Mouse (Mus musculus) testis, adult 2 months (tissue): Measurements from ENCODE around the gene Ttc21a. TPM values are rescaled to one million over a fixed set of nuclear protein-coding genes. Genes with fewer than 3 reads are reported as not detected.

Experiments used
- H3K27ac ChIP-seq: fragments of 200-500 bp; 2 replicates; pipeline ENCODE4 v1.5.1; 2012; ENCODE audit warnings: low read depth, low read length; ENCODE audit not compliant: control insufficient read depth, insufficient read depth
- H3K27me3 ChIP-seq: fragments of 200-500 bp; 2 replicates; pipeline ENCODE4 v1.6.1; 2012; ENCODE audit warnings: mild to moderate bottlenecking, low read length, moderate library complexity; ENCODE audit not compliant: control insufficient read depth, insufficient read depth
- H3K36me3 ChIP-seq: fragments of 200-500 bp; 2 replicates; pipeline ENCODE4 v1.6.1; 2012; ENCODE audit warnings: mild to moderate bottlenecking, low read length; ENCODE audit not compliant: control insufficient read depth, insufficient read depth
- H3K4me1 ChIP-seq: fragments of 200-500 bp; 2 replicates; pipeline ENCODE4 v1.6.1; 2012; ENCODE audit warnings: low read length; ENCODE audit not compliant: control insufficient read depth, insufficient read depth
- H3K4me3 ChIP-seq: fragments of 200-500 bp; 2 replicates; pipeline ENCODE4 v1.5.1; 2012; ENCODE audit warnings: low read depth, mild to moderate bottlenecking, low read length, moderate library complexity, mixed read lengths; ENCODE audit not compliant: control insufficient read depth
- CTCF ChIP-seq: fragments of 200-500 bp; IDR thresholded peaks from 2 replicates; pipeline ENCODE4 v1.5.1; 2012; ENCODE audit warnings: low read depth, mild to moderate bottlenecking, inconsistent platforms, low read length, moderate library complexity; ENCODE audit not compliant: control insufficient read depth, insufficient read depth, insufficient replicate concordance
- POLR2A ChIP-seq: fragments of 200-500 bp; IDR thresholded peaks from 2 replicates; pipeline ENCODE4 v1.6.1; 2012; ENCODE audit warnings: low read depth, mild to moderate bottlenecking, inconsistent platforms, low read length, moderate library complexity; ENCODE audit not compliant: control insufficient read depth
- polyA plus RNA-seq: library from polyadenylated mRNA; depleted of rRNA; stranded (reverse); fragments of >200 nt; gene quantifications from 2 replicates; pipeline ENCODE4 v1.2.3, GENCODE M21; 2012

Ttc21a gene
- polyA plus RNA-seq, 1 experiment: 66.1 TPM

- no peak for TF ChIP-seq CTCF
- no peak for TF ChIP-seq POLR2A
- Histone ChIP-seq H3K4me3 (no peak overlapping the region), H3K4me1 (peaks cover 8% of the 10 kb centered on the region), H3K27ac (no peak overlapping the region), H3K36me3 (no peaks in the 10 kb centered on the region), H3K27me3 (no peaks in the 10 kb centered on the region)
These were observed 63.4 kb downstream of the Ttc21a start for GRCm38 (mm10) chr9:120000761-120001160.

DNA sequence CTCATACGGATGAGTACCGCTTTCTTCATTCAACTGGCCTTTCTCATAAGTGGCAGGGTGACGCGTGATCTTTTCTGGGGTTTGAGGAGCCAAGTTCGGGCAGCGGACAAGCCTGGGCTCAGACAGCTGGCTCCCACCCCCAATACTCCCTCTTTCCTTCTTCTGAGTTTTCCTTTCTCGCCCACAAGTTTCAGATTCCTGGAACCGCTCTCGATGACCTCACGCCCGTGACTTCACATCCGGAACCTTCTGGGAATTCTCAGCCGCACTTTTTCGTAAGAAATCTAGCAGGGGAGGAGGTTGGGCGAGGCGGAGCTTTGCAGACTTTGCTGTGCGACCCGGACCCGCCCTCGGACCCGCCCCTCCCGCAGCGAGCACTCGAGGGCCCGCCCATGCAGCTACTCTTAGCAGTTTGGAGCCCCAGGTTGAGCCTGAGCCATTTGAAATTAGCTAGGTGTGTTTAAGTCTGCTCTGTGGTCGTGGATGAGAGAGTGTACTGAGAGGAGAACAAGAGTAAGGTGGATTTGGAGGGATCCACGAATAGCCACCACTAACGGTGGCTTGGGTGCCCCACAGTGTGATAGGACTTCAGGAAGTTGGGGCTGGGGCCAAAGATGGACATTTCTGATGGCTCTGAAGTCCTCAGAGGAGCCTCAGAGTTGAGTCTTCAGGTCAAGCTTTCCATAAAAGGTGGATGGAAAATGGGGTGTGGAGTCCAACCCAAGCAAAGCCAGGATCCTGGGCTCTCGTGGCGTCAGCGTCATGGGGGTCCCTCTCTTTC lies 64.7 kb downstream of the Ttc21a start:
- H3K4me1 ChIP-seq: peaks cover 8% of the 10 kb centered on the region
- H3K27ac ChIP-seq: peak overlapping the region; percentile 36
- no peaks in the 10 kb centered on the region for H3K36me3 ChIP-seq
- H3K4me3 ChIP-seq: peak overlapping the region; percentile 65
- TF ChIP-seq CTCF (no peak), POLR2A (no peak)
- no peaks in the 10 kb centered on the region for H3K27me3 ChIP-seq

DNA sequence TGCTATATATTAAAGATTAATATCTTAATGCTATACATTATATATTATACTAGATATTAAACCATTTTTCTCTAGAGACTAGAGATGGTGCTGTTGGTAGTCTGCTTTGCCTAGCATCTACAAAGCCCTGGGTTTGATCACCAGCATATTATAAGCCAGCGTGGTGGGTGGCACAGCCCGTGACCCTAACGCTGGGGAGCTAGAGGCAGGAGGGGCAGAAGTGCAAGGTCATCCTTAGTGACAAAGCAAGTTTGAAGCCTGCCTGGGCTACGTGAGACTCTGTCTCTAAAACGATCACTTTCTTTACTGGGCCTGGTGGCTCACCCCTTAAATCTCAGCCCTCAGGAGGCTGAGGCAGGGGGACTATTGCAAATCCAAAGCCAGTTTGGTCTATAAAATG lies 65.5 kb downstream of the Ttc21a start:
- no peaks in the 10 kb centered on the region for H3K27me3 ChIP-seq
- H3K4me1 ChIP-seq: peaks cover 8% of the 10 kb centered on the region
- no peak overlapping the region for H3K4me3 ChIP-seq
- H3K36me3 ChIP-seq: no peaks in the 10 kb centered on the region
- no peak overlapping the region for H3K27ac ChIP-seq
- TF ChIP-seq CTCF (no peak), POLR2A (no peak)

- Histone ChIP-seq H3K4me1 (peaks cover 13% of the 10 kb centered on the region), H3K27ac (no peak overlapping the region), H3K4me3 (no peak overlapping the region), H3K36me3 (no peaks in the 10 kb centered on the region), H3K27me3 (no peaks in the 10 kb centered on the region)
- TF ChIP-seq POLR2A (no peak), CTCF (no peak)
These were observed 68.5 kb downstream of the Ttc21a start for GRCm38 (mm10) chr9:120005936-120006335.

DNA sequence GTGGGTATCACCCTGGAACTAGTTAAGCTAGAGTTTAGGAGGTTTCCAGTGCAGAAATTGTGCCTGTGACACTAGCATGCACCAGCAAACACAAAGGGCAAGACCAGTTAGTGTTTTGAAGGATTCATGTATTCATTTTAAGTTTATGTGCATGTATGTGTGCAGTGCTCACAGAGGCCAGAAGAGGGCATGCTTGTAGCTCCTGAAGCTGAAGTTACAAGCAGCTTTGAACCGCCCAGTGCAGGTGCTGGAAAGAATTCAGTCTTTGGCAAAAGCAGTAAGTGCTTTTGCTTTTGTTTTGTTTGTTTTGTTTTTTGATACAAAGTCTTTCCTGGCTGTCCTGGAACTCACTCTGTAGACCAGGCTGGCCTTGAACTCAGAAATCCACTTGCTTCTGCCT lies 70.4 kb downstream of the Ttc21a start:
- TF ChIP-seq POLR2A (no peak), CTCF (no peak)
- no peak overlapping the region for H3K27ac ChIP-seq
- H3K27me3 ChIP-seq: no peaks in the 10 kb centered on the region

GRCm38 (mm10) chr9:120009226-120009841 lies 71.9 kb downstream of the Ttc21a start:
- Histone ChIP-seq H3K27ac (no peak overlapping the region), H3K4me3 (peak overlapping the region; percentile 52), H3K4me1 (peaks cover 11% of the 10 kb centered on the region), H3K36me3 (no peaks in the 10 kb centered on the region), H3K27me3 (no peaks in the 10 kb centered on the region)
- no peak for TF ChIP-seq CTCF
- TF ChIP-seq POLR2A: no peak

More for the DNA sequence above, 70.4 kb downstream of the Ttc21a start:
- H3K4me1 ChIP-seq: peaks cover 11% of the 10 kb centered on the region
- no peaks in the 10 kb centered on the region for H3K36me3 ChIP-seq
- no peak overlapping the region for H3K4me3 ChIP-seq

GRCm38 (mm10) chr9:120009871-120010270 lies 72.5 kb downstream of the Ttc21a start:
- Histone ChIP-seq H3K27me3 (no peaks in the 10 kb centered on the region), H3K4me3 (peak overlapping the region; percentile 52), H3K4me1 (peaks cover 13% of the 10 kb centered on the region), H3K27ac (no peak overlapping the region), H3K36me3 (no peaks in the 10 kb centered on the region)
- TF ChIP-seq POLR2A: no peak
- TF ChIP-seq CTCF: no peak
